Mouse (Mus musculus): ENCODE measurements around the gene Rfc1. TPM values are rescaled to one million over a fixed set of nuclear protein-coding genes. Genes with fewer than 3 reads are reported as not detected.

Rfc1 gene
- total and polyA plus RNA-seq, 2 experiments from 2014 or later: 18.6 to 31.2 TPM

- Histone ChIP-seq H3K36me3 (ENCODE audit: insufficient read depth, low read length) (peaks cover 29% of the 10 kb centered on the region; the same call in 1 of the 2 replicates), H3K9me3 (ENCODE audit: low read length) (no peaks in the 10 kb centered on the region), H3K4me2 (ENCODE audit: low read depth, low read length) (no peak overlapping the region), H3K27ac (no peak overlapping the region), H3K9ac (replicated peaks; ENCODE audit: low read length) (no peak overlapping the region), H3K4me1 (ENCODE audit: insufficient read depth, low read length) (no peaks in the 10 kb centered on the region), H3K27me3 (ENCODE audit: insufficient read depth, low read length) (no peaks in the 10 kb centered on the region), H3K4me3 (ENCODE audit: low read length) (no peak overlapping the region)
- TF ChIP-seq CTCF (IDR thresholded peaks at IDR 0.05; ENCODE audit: low read depth): peak; percentile 44
- 73% methylated on average over 24 of the region's 24 CpGs for WGBS
- ATAC-seq (peak; percentile 72; the same call in 1 of the 2 replicates), DNase-seq (ENCODE audit: low spot score) (peak; percentile 61)
Observed at GRCm38 (mm10) chr5:65287751-65288701, 47.4 kb downstream of the Rfc1 start.

- no peak for DNase-seq (ENCODE audit: low spot score)
- no peak overlapping the region for H3K27ac ChIP-seq
- peak; percentile 36 for TF ChIP-seq CTCF (IDR thresholded peaks at IDR 0.05; ENCODE audit: low read depth)
- H3K4me1 ChIP-seq (ENCODE audit: insufficient read depth, low read length): no peaks in the 10 kb centered on the region
- 93% methylated on average over 3 of the region's 3 CpGs for WGBS
- no peak overlapping the region for H3K4me2 ChIP-seq (ENCODE audit: low read depth, low read length)
- H3K27me3 ChIP-seq (ENCODE audit: insufficient read depth, low read length): no peaks in the 10 kb centered on the region
- no peak for ATAC-seq
- no peak overlapping the region for H3K4me3 ChIP-seq (ENCODE audit: low read length)
- H3K9ac ChIP-seq (replicated peaks; ENCODE audit: low read length): no peak overlapping the region
- H3K36me3 ChIP-seq (ENCODE audit: insufficient read depth, low read length): 0 out of 2 replicates have a peak, but pooled peaks cover 20% of the 10 kb centered on the region
- H3K9me3 ChIP-seq (ENCODE audit: low read length): no peaks in the 10 kb centered on the region
Observed at GRCm38 (mm10) chr5:65284171-65284570, 51.3 kb downstream of the Rfc1 start.

- H3K4me3 ChIP-seq (ENCODE audit: low read length): no peak overlapping the region
- H3K9me3 ChIP-seq (ENCODE audit: low read length): no peaks in the 10 kb centered on the region
- TF ChIP-seq CTCF (IDR thresholded peaks at IDR 0.05; ENCODE audit: low read depth): no peak
- H3K9ac ChIP-seq (replicated peaks; ENCODE audit: low read length): no peak overlapping the region
- H3K27ac ChIP-seq: no peak overlapping the region
- no peak overlapping the region for H3K4me2 ChIP-seq (ENCODE audit: low read depth, low read length)
- DNase-seq (ENCODE audit: low spot score) (peak; percentile 61), ATAC-seq (peak; percentile 46)
- H3K4me1 ChIP-seq (ENCODE audit: insufficient read depth, low read length): no peaks in the 10 kb centered on the region
- H3K36me3 ChIP-seq (ENCODE audit: insufficient read depth, low read length): peaks cover 23% of the 10 kb centered on the region
- H3K27me3 ChIP-seq (ENCODE audit: insufficient read depth, low read length): no peaks in the 10 kb centered on the region
- 85% methylated on average over 3 of the region's 3 CpGs for WGBS
Observed at GRCm38 (mm10) chr5:65281216-65281615, 54.3 kb downstream of the Rfc1 start.

GRCm38 (mm10) chr5:65279133-65279651 lies 56.3 kb downstream of the Rfc1 start:
- TF ChIP-seq CTCF (IDR thresholded peaks at IDR 0.05; ENCODE audit: low read depth): peak; percentile 19
- ATAC-seq (peak; percentile 95), DNase-seq (ENCODE audit: low spot score) (peak; percentile 79)
- no peak overlapping the region for H3K4me3 ChIP-seq (ENCODE audit: low read length)
- H3K9ac ChIP-seq (replicated peaks; ENCODE audit: low read length): no peak overlapping the region
- no peaks in the 10 kb centered on the region for H3K4me1 ChIP-seq (ENCODE audit: insufficient read depth, low read length)
- no peaks in the 10 kb centered on the region for H3K27me3 ChIP-seq (ENCODE audit: insufficient read depth, low read length)
- peak overlapping the region; percentile 66 for H3K27ac ChIP-seq
- 53% methylated on average over 6 of the region's 6 CpGs for WGBS
- peaks cover 16% of the 10 kb centered on the region for H3K36me3 ChIP-seq (ENCODE audit: insufficient read depth, low read length)
- no peak overlapping the region for H3K4me2 ChIP-seq (ENCODE audit: low read depth, low read length)
- no peaks in the 10 kb centered on the region for H3K9me3 ChIP-seq (ENCODE audit: low read length)

GRCm38 (mm10) chr5:65273966-65274365 lies 61.5 kb downstream of the Rfc1 start:
- ATAC-seq (no peak), DNase-seq (ENCODE audit: low spot score) (peak; percentile 25)
- no peaks in the 10 kb centered on the region for H3K27me3 ChIP-seq (ENCODE audit: insufficient read depth, low read length)
- WGBS: 70% methylated on average over 3 of the region's 3 CpGs
- no peak overlapping the region for H3K4me3 ChIP-seq (ENCODE audit: low read length)
- peaks cover 27% of the 10 kb centered on the region for H3K36me3 ChIP-seq (ENCODE audit: insufficient read depth, low read length)
- H3K27ac ChIP-seq: no peak overlapping the region
- H3K4me2 ChIP-seq (ENCODE audit: low read depth, low read length): no peak overlapping the region
- TF ChIP-seq CTCF (IDR thresholded peaks at IDR 0.05; ENCODE audit: low read depth): peak; percentile 6; the same call in 1 of the 2 replicates
- H3K9me3 ChIP-seq (ENCODE audit: low read length): no peaks in the 10 kb centered on the region
- H3K9ac ChIP-seq (replicated peaks; ENCODE audit: low read length): no peak overlapping the region
- no peaks in the 10 kb centered on the region for H3K4me1 ChIP-seq (ENCODE audit: insufficient read depth, low read length)

GRCm38 (mm10) chr5:65257910-65258505 lies 77.5 kb downstream of the Rfc1 start:
- TF ChIP-seq CTCF (IDR thresholded peaks at IDR 0.05; ENCODE audit: low read depth): no peak
- Histone ChIP-seq H3K4me1 (ENCODE audit: insufficient read depth, low read length) (no peaks in the 10 kb centered on the region), H3K27ac (no peak overlapping the region), H3K9me3 (ENCODE audit: low read length) (no peaks in the 10 kb centered on the region), H3K27me3 (ENCODE audit: insufficient read depth, low read length) (no peaks in the 10 kb centered on the region), H3K4me3 (ENCODE audit: low read length) (no peak overlapping the region), H3K9ac (replicated peaks; ENCODE audit: low read length) (no peak overlapping the region), H3K4me2 (ENCODE audit: low read depth, low read length) (no peak overlapping the region), H3K36me3 (ENCODE audit: insufficient read depth, low read length) (peaks cover 18% of the 10 kb centered on the region)
- ATAC-seq (no peak), DNase-seq (ENCODE audit: low spot score) (no peak)
- 90% methylated on average over 14 of the region's 14 CpGs for WGBS
